9 mouse cellular contexts compared by ENCODE assay signal in genomic region chr5:114784622-114785165, GRCm38 (mm10). TPM values are rescaled to one million over a fixed set of nuclear protein-coding genes. Genes with fewer than 3 reads are reported as not detected.
DNase-seq lines count a peak whose midpoint lies in the region; ATAC-seq and TF ChIP-seq lines count a peak whose summit lies in the region.
"Had no signal": no experiment of that assay in that cellular context is flagged by ENCODE, and none has a peak within 500 bp of the region (broad histone marks: within the 10 kb centered on the region; RNA-seq: fewer than 3 reads in every experiment).

No protein-coding gene starts in this region.

- H3K36me3 ChIP-seq in forebrain, embryonic 10.5 days (replicated peaks) = peaks cover 36% of the 10 kb centered on the region
- H3K36me3 ChIP-seq in forebrain, embryonic 16.5 days (ENCODE audit: control insufficient read depth, insufficient read depth) = peaks cover 3% of the 10 kb centered on the region; the same call in 1 of the 2 replicates
- peaks cover 13% of the 10 kb centered on the region; the same call in 1 of the 2 replicates for H3K36me3 ChIP-seq in hindbrain, postnatal 0 days (ENCODE audit: insufficient read depth, low read length)

- ATAC-seq in forebrain, embryonic 16.5 days = no peak
- ATAC-seq in hindbrain, postnatal 0 days = no peak

- WGBS in forebrain, embryonic 10.5 days = 83% methylated on average over 16 of the region's 16 CpGs
- WGBS in forebrain, embryonic 16.5 days = 82% methylated on average over 16 of the region's 16 CpGs
- WGBS in hindbrain, postnatal 0 days = 78% methylated on average over 16 of the region's 16 CpGs

- H3K27me3 ChIP-seq in forebrain, embryonic 10.5 days (ENCODE audit: poor library complexity, severe bottlenecking) = no peaks in the 10 kb centered on the region
- H3K27me3 ChIP-seq in forebrain, embryonic 16.5 days (replicated peaks; ENCODE audit: control insufficient read depth, insufficient read depth, low read length) = no peaks in the 10 kb centered on the region
- no peaks in the 10 kb centered on the region for H3K27me3 ChIP-seq in hindbrain, postnatal 0 days (ENCODE audit: insufficient read depth, low read length)
- H3K27me3 ChIP-seq: embryonic facial prominence, embryonic 15.5 days had no signal

- no peaks in the 10 kb centered on the region for H3K9me3 ChIP-seq in forebrain, embryonic 10.5 days
- no peaks in the 10 kb centered on the region for H3K9me3 ChIP-seq in forebrain, embryonic 16.5 days (ENCODE audit: control insufficient read depth, low read length)
- H3K9me3 ChIP-seq in hindbrain, postnatal 0 days (ENCODE audit: low read length) = no peaks in the 10 kb centered on the region
- H3K9me3 ChIP-seq: embryonic facial prominence, embryonic 15.5 days had no signal

- no peak for DNase-seq in forebrain, embryonic 10.5 days (ENCODE audit: extremely low spot score, low spot score)
- peak; percentile 56 for DNase-seq in adrenal gland, postnatal 10 days
- DNase-seq in heart, postnatal 14 days = peak; percentile 45 to 58
- peak; percentile 69 for DNase-seq in lung, postnatal 14 days
- no peak for DNase-seq in frontal cortex, postnatal 25 days (ENCODE audit: low spot score in 2 of 2)
- no peak for DNase-seq in right cerebral cortex, postnatal 4 days
- DNase-seq in hindbrain, postnatal 0 days (ENCODE audit: low spot score) = no peak

- no peak overlapping the region for H3K9ac ChIP-seq in forebrain, embryonic 16.5 days (replicated peaks; ENCODE audit: low read depth, low read length)
- no peak overlapping the region for H3K9ac ChIP-seq in hindbrain, postnatal 0 days (replicated peaks; ENCODE audit: low read length)
- H3K9ac ChIP-seq: embryonic facial prominence, embryonic 15.5 days had no signal

- intact Hi-C loops in heart, postnatal 14 days (cut with DNase I) = no loop called here

- peaks cover 25% of the 10 kb centered on the region for H3K4me1 ChIP-seq in forebrain, embryonic 10.5 days
- no peaks in the 10 kb centered on the region for H3K4me1 ChIP-seq in forebrain, embryonic 16.5 days (replicated peaks; ENCODE audit: control insufficient read depth, insufficient read depth, low read length)
- H3K4me1 ChIP-seq in hindbrain, postnatal 0 days (ENCODE audit: insufficient read depth, low read length) = no peaks in the 10 kb centered on the region; the same call in 1 of the 2 replicates
- H3K4me1 ChIP-seq: embryonic facial prominence, embryonic 15.5 days had no signal

- H3K4me2 ChIP-seq in forebrain, embryonic 16.5 days (ENCODE audit: low read length) = no peak overlapping the region
- no peak overlapping the region for H3K4me2 ChIP-seq in hindbrain, postnatal 0 days (ENCODE audit: low read depth, low read length)
- H3K4me2 ChIP-seq: embryonic facial prominence, embryonic 15.5 days had no signal

- no peak for TF ChIP-seq CTCF in hindbrain, postnatal 0 days (IDR thresholded peaks at IDR 0.05; ENCODE audit: low read depth)

- H3K4me3 ChIP-seq in forebrain, embryonic 10.5 days = no peak overlapping the region
- no peak overlapping the region for H3K4me3 ChIP-seq in forebrain, embryonic 16.5 days (replicated peaks; ENCODE audit: low read length)
- H3K4me3 ChIP-seq in hindbrain, postnatal 0 days (ENCODE audit: low read length) = no peak overlapping the region
- H3K4me3 ChIP-seq: embryonic facial prominence, embryonic 15.5 days had no signal

- peak overlapping the region; percentile 53; the same call in 1 of the 2 replicates for H3K27ac ChIP-seq in forebrain, embryonic 10.5 days
- H3K27ac ChIP-seq in forebrain, embryonic 16.5 days (ENCODE audit: low read length) = no peak overlapping the region
- H3K27ac ChIP-seq in hindbrain, postnatal 0 days = no peak overlapping the region
- H3K27ac ChIP-seq: embryonic facial prominence, embryonic 15.5 days had no signal

RNA-seq across cellular contexts. Expression of gene Git2, which starts 9.4 kb away (rescaled TPM):
- 33.1 and 34.2 TPM in 2 replicates for polyA plus RNA-seq in forebrain, embryonic 10.5 days (2016; fragmentation: Nextera tagmentation; extraction: Ambion mirVana)
- polyA plus RNA-seq in forebrain, embryonic 16.5 days (2015; fragmentation: Nextera tagmentation; extraction: Ambion mirVana) = 53.9 and 58.5 TPM in 2 replicates
- total RNA-seq in adrenal gland, postnatal 10 days (2021) = 10 to 100 TPM; 45.3 to 63.5 TPM
- 10 to 100 TPM; 42.4 to 44.8 TPM for total RNA-seq in heart, postnatal 14 days (2021)
- 41.2 and 43.5 TPM in 2 replicates for total RNA-seq in hindbrain, postnatal 0 days (2014; rRNA removed)
- polyA plus RNA-seq in hindbrain, postnatal 0 days (2015; fragmentation: Nextera tagmentation; extraction: Ambion mirVana) = 34.4 and 36.4 TPM in 2 replicates

RNA-seq across cellular contexts. Expression of gene Ankrd13a, which starts 10.2 kb away (rescaled TPM):
- 38.3 and 39.5 TPM in 2 replicates for polyA plus RNA-seq in forebrain, embryonic 10.5 days (2016; fragmentation: Nextera tagmentation; extraction: Ambion mirVana)
- 29.4 and 30.1 TPM in 2 replicates for polyA plus RNA-seq in forebrain, embryonic 16.5 days (2015; fragmentation: Nextera tagmentation; extraction: Ambion mirVana)
- 10 to 100 TPM; 91.7 to 95.0 TPM for total RNA-seq in adrenal gland, postnatal 10 days (2021)
- 10 to 100 TPM; 45.7 to 46.5 TPM for total RNA-seq in heart, postnatal 14 days (2021)
- 44.7 and 55.1 TPM in 2 replicates for total RNA-seq in hindbrain, postnatal 0 days (2014; rRNA removed)
- 30.7 and 31.4 TPM in 2 replicates for polyA plus RNA-seq in hindbrain, postnatal 0 days (2015; fragmentation: Nextera tagmentation; extraction: Ambion mirVana)

RNA-seq across cellular contexts. Expression of gene 1500011B03Rik, which starts 38.6 kb away (rescaled TPM):
- polyA plus RNA-seq in forebrain, embryonic 10.5 days (2016; fragmentation: Nextera tagmentation; extraction: Ambion mirVana) = 118 and 119 TPM in 2 replicates
- polyA plus RNA-seq in forebrain, embryonic 16.5 days (2015; fragmentation: Nextera tagmentation; extraction: Ambion mirVana) = 220 and 250 TPM in 2 replicates
- total RNA-seq in adrenal gland, postnatal 10 days (2021) = 10 to 100 TPM; 39.1 to 55.8 TPM
- 10 to 100 TPM in 1 of 2 experiments, 1 to 10 TPM in 1; 8.6 to 12.3 TPM for total RNA-seq in heart, postnatal 14 days (2021)
- total RNA-seq in hindbrain, postnatal 0 days (2014; rRNA removed) = 250 and 316 TPM in 2 replicates
- polyA plus RNA-seq in hindbrain, postnatal 0 days (2015; fragmentation: Nextera tagmentation; extraction: Ambion mirVana) = 354 and 366 TPM in 2 replicates

Comparison
In these comparisons a context has a peak if more than half of its experiments do, and no peak if none do; other contexts are left out.
1. DNase-seq: peak in adrenal gland, postnatal 10 days (single experiment), heart, postnatal 14 days (2 of 2) and lung, postnatal 14 days (single experiment); none in forebrain, embryonic 10.5 days (single experiment), frontal cortex, postnatal 25 days (0 of 2), right cerebral cortex, postnatal 4 days (single experiment) and hindbrain, postnatal 0 days (single experiment).